Mouse (Mus musculus) midbrain, postnatal 0 days (tissue): ENCODE results near the gene Gimap7. TPM values are rescaled to one million over a fixed set of nuclear protein-coding genes. Genes with fewer than 3 reads are reported as not detected.

Source experiments
- ATAC-seq: fragments of 200-750 bp; cut with Nextera tagmentation; 2 replicates; pipeline ENCODE4 v1.8.0; 2017; ENCODE audit warnings: moderate number of reproducible peaks, mild to moderate bottlenecking, moderate TSS enrichment, moderate library complexity; ENCODE audit not compliant: low FRiP score
- DNase-seq: peaks from one replicate; pipeline ENCODE4 v3.0.0-alpha.2; 2015; ENCODE audit warnings: low spot score
- H3K27ac ChIP-seq: fragments of 300-500 bp; sonication (generic); 2 replicates; pipeline ENCODE4 v1.5.1; 2014; ENCODE audit warnings: low read depth, mild to moderate bottlenecking, low read length, mixed read lengths
- H3K27me3 ChIP-seq: fragments of 300-500 bp; sonication (generic); 2 replicates; pipeline ENCODE4 v1.6.1; 2014; ENCODE audit warnings: low read length, control low read depth, mixed read lengths; ENCODE audit not compliant: insufficient read depth
- H3K36me3 ChIP-seq: fragments of 300-500 bp; sonication (generic); 2 replicates; pipeline ENCODE4 v1.6.1; 2014; ENCODE audit warnings: low read length, control low read depth, mixed read lengths; ENCODE audit not compliant: insufficient read depth
- H3K4me1 ChIP-seq: fragments of 300-500 bp; sonication (generic); 2 replicates; pipeline ENCODE4 v1.6.1; 2014; ENCODE audit warnings: mild to moderate bottlenecking, control low read depth, antibody characterized with exemption, low read length, mixed read lengths; ENCODE audit not compliant: insufficient read depth
- H3K4me2 ChIP-seq: fragments of 300-500 bp; sonication (generic); 2 replicates; pipeline ENCODE4 v1.6.1; 2014; ENCODE audit warnings: low read depth, mild to moderate bottlenecking, low read length, mixed read lengths; ENCODE audit not compliant: poor library complexity, severe bottlenecking
- H3K4me3 ChIP-seq: fragments of 300-500 bp; sonication (generic); 2 replicates; pipeline ENCODE4 v1.5.1; 2014; ENCODE audit warnings: low read depth, mild to moderate bottlenecking, low read length, moderate library complexity
- H3K9ac ChIP-seq: fragments of 300-500 bp; sonication (generic); replicated peaks from 2 replicates; pipeline ENCODE4 v1.6.1; 2014; ENCODE audit warnings: mild to moderate bottlenecking, low read length, moderate library complexity, mixed read lengths; ENCODE audit not compliant: poor library complexity, severe bottlenecking
- H3K9me3 ChIP-seq: fragments of 300-500 bp; sonication (generic); 2 replicates; pipeline ENCODE4 v1.6.1; 2016; ENCODE audit warnings: low read length, control low read depth
- CTCF ChIP-seq: IDR thresholded peaks from 2 replicates; pipeline ENCODE4 v1.5.1; 2016; ENCODE audit warnings: antibody characterized with exemption, mild to moderate bottlenecking
- WGBS: fragments of 180-500 bp; shearing (Covaris S2); extraction: QIAGEN DNeasy Blood & Tissue Kit; methylation state at CpG from one replicate; pipeline ENCODE4 v1.1.7; 2014; 5-methylcytosine and 5-hydroxymethylcytosine counted together
- polyA plus RNA-seq: library from polyadenylated mRNA; unstranded; fragments of >200 nt; fragmentation: Nextera tagmentation; extraction: Ambion mirVana; gene quantifications from 2 replicates; pipeline ENCODE4 v1.2.1, GENCODE M21; 2015
- total RNA-seq: library from RNA; depleted of rRNA; stranded (reverse); fragments of >200 nt; gene quantifications from 2 replicates; pipeline ENCODE4 v1.2.3, GENCODE M21; 2014

Gimap7 gene
- total and polyA plus RNA-seq, 2 experiments from 2014 or later: not detected

GRCm38 (mm10) chr6:48676860-48677415 is 41.5 kb upstream of the Gimap7 start:
- Histone ChIP-seq H3K4me1 (no peaks in the 10 kb centered on the region), H3K36me3 (no peaks in the 10 kb centered on the region), H3K4me3 (no peak overlapping the region), H3K27me3 (no peaks in the 10 kb centered on the region), H3K27ac (no peak overlapping the region), H3K9me3 (no peaks in the 10 kb centered on the region), H3K4me2 (no peak overlapping the region), H3K9ac (no peak overlapping the region)
- no peak for DNase-seq
- 89% methylated on average over 5 of the region's 5 CpGs for WGBS
- TF ChIP-seq CTCF: no peak
- ATAC-seq: no peak

GRCm38 (mm10) chr6:48677492-48678345 is 40.7 kb upstream of the Gimap7 start:
- Histone ChIP-seq H3K36me3 (no peaks in the 10 kb centered on the region), H3K4me3 (no peak overlapping the region), H3K27ac (no peak overlapping the region), H3K4me2 (no peak overlapping the region), H3K27me3 (no peaks in the 10 kb centered on the region), H3K9ac (no peak overlapping the region), H3K4me1 (no peaks in the 10 kb centered on the region), H3K9me3 (no peaks in the 10 kb centered on the region)
- ATAC-seq (no peak), DNase-seq (no peak)
- 95% methylated on average over 17 of the region's 17 CpGs for WGBS
- no peak for TF ChIP-seq CTCF

GRCm38 (mm10) chr6:48678391-48678790 is 40.0 kb upstream of the Gimap7 start:
- ATAC-seq (no peak), DNase-seq (no peak)
- H3K4me3 ChIP-seq: no peak overlapping the region
- H3K9me3 ChIP-seq: no peaks in the 10 kb centered on the region
- H3K27me3 ChIP-seq: no peaks in the 10 kb centered on the region
- H3K36me3 ChIP-seq: no peaks in the 10 kb centered on the region
- no peak for TF ChIP-seq CTCF
- H3K27ac ChIP-seq: no peak overlapping the region
- no peak overlapping the region for H3K4me2 ChIP-seq
- no peak overlapping the region for H3K9ac ChIP-seq
- H3K4me1 ChIP-seq: no peaks in the 10 kb centered on the region
- 84% methylated on average over 4 of the region's 4 CpGs for WGBS

GRCm38 (mm10) chr6:48679701-48680100 is 38.7 kb upstream of the Gimap7 start:
- H3K4me1 ChIP-seq: no peaks in the 10 kb centered on the region
- no peak overlapping the region for H3K4me3 ChIP-seq
- no peak overlapping the region for H3K4me2 ChIP-seq
- DNase-seq (no peak), ATAC-seq (no peak)
- no peaks in the 10 kb centered on the region for H3K9me3 ChIP-seq
- no peak overlapping the region for H3K9ac ChIP-seq
- no peaks in the 10 kb centered on the region for H3K36me3 ChIP-seq
- no peak overlapping the region for H3K27ac ChIP-seq
- no peak for TF ChIP-seq CTCF
- no peaks in the 10 kb centered on the region for H3K27me3 ChIP-seq
- WGBS: 90% methylated on average over 6 of the region's 6 CpGs

GRCm38 (mm10) chr6:48680421-48680820 is 38.0 kb upstream of the Gimap7 start:
- 83% methylated on average over 5 of the region's 5 CpGs for WGBS
- H3K4me2 ChIP-seq: no peak overlapping the region
- TF ChIP-seq CTCF: no peak
- H3K27ac ChIP-seq: no peak overlapping the region
- no peaks in the 10 kb centered on the region for H3K27me3 ChIP-seq
- DNase-seq (no peak), ATAC-seq (no peak)
- no peaks in the 10 kb centered on the region for H3K4me1 ChIP-seq
- no peaks in the 10 kb centered on the region for H3K36me3 ChIP-seq
- no peaks in the 10 kb centered on the region for H3K9me3 ChIP-seq
- no peak overlapping the region for H3K4me3 ChIP-seq
- no peak overlapping the region for H3K9ac ChIP-seq

GRCm38 (mm10) chr6:48681472-48682090 is 36.8 kb upstream of the Gimap7 start:
- H3K36me3 ChIP-seq: no peaks in the 10 kb centered on the region
- no peak overlapping the region for H3K4me3 ChIP-seq
- DNase-seq (no peak), ATAC-seq (no peak)
- H3K27ac ChIP-seq: no peak overlapping the region
- H3K9ac ChIP-seq: no peak overlapping the region
- no peak for TF ChIP-seq CTCF
- H3K27me3 ChIP-seq: no peaks in the 10 kb centered on the region
- no peaks in the 10 kb centered on the region for H3K4me1 ChIP-seq
- 81% methylated on average over 3 of the region's 3 CpGs for WGBS
- H3K4me2 ChIP-seq: no peak overlapping the region
- no peaks in the 10 kb centered on the region for H3K9me3 ChIP-seq
